Mouse (Mus musculus) layer of hippocampus, postnatal 36 days (tissue): ENCODE measurements around the gene Cand2. TPM values are rescaled to one million over a fixed set of nuclear protein-coding genes. Genes with fewer than 3 reads are reported as not detected.

Experiments used
- DNase-seq, 2 experiments: peaks; one replicate each; pipeline ENCODE4 v3.0.0; 2022
- microRNA-seq, 2 experiments: library from miRNA; unstranded; fragments of <30 nt; microRNA quantifications; one replicate each; pipeline ENCODE4 v1.2.0; 2021
- total RNA-seq, 2 experiments: library from RNA; stranded (reverse); gene quantifications; 2 replicates each; pipeline ENCODE4 v1.2.3; 2021

Gene Cand2
- total RNA-seq, 2 experiments from 2014 or later, result 3.1 to 3.2 TPM

DNA sequence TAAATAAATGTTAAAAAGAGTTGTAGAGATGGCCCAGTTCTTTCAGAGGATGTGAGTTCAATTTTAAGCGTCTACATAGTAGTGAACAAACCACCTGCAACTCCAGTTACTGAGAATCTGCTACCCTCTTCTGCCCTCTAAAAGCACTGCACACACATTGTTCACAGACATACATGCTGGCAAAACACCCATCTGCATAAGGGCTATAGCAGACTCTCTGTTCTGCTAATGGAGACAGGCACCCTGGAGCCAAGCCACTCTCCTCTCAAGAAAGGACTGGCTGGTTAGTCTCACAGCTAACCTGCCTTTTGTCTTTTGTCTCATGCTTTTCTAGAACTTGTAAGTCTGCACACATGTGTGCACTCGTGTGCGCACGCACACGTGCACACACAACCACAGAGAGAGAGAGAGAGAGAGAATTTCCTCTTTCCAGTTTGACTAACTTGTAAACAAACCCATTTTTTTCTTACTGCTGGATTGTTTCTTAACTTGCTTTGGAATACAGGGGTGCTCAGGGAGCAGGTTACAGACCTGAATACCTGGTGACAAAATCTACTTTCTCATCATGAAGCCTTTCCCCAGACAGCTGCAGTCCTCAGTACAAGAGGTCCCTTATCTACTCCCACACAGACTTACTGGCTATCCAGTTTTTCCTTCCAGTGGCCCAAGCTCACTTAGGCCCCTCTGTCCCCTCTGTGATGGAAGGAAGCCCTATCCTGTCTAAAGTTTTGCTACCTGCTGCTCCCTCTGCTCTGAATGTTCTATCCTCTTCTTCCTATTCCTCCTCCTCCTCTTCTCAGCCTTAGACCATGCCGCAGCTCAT, 56.7 kb downstream of the Cand2 start:
- no peak for DNase-seq

DNA sequence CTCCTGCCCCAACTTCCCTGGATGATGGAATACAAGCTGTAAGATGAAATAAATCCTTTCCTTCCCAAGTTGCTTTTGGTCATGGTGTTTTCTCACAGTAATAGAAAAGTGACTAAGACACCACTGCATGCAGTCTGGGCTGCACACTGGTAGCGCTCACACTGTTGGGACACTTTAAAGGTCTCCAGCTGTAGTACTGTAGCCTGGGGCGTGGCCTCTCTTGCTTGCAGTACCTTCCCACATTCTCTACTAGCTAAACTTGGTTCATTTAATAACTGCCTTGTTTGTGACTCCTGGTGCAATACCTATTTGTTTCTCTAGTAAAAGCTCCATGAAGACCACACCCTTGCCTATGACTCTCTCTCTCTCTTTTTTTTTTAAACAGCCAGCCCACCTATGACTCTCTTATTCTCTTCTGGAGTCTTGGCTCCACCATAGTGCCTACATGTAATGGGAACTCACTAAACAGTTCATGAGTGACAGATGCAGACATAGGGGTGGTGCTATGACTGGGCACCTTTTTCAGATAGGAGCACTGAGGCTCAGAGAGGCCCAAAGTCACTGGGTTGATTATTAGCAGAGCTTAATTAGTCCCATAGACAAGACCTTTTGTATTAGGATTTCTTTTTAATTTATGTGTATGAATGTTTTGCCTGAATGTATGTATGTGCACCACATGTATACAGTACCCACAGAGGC, 58.0 kb downstream of the Cand2 start:
- no peak for DNase-seq

DNA sequence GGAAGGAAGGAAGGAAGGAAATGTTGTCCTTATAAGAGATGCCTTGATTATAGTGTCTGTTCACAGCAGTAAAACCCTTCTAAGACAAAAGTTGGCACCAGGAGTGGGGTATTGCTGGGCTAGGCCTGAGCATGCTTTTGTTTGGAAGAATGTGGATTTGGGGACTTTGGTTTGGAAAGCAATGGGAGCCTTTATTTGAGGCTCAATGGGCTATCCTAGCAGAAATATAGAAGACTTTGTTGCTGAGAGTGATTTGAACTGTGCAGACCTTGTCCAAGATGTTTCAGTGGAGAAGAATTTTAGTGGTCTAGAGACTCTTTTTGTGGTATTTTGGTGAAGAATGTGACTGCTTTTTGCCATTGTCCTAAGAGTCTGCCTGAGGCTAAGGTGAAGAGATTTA, 59.5 kb downstream of the Cand2 start:
- no peak for DNase-seq

DNA sequence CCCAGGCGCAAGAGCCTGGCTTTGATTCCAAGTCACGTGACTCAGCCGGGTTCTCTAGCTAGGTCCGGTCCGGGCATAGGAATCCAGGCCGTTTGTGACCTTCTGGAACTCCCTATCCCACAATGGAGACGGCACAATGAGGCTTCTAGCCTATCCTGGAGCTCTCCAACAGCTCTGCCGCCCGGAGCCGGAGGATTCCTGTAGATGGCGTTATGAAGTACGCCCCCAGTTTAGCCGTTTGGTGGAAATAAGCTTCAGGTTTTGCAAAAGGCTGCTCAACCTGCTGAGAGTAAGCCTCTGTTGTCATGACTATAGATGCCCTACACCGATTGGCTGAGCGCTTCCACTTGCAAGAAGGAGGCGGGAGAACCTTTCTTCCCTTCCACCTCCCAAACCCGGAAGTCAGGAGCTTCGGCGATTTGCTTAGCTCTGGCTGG, 63.8 kb downstream of the Cand2 start, which contains the start of gene Efcab12:
Gene Efcab12 (minus strand): TSS at position 252 of the 437 bp plus-strand sequence.
- DNase-seq, result peak; percentile 55 to 56

DNA sequence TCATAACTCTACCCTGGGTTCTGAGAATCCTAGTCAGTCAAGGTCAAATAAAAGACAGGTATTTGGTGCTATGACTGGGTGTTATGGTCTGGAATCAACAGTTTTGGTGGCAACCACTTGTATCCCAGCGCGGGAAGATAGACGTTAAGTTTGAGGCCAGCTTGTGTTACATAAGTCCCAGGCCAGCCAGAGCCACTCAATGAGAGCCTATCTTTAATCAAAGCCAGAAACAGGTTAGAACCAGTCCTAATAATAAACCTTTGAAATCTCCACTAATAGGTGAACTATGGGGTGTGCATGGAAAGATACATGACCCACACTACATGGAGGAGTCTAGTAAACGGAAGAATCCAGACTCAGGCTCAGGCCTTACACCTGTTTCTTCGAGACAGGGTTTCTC, 64.4 kb downstream of the Cand2 start:
- no peak for DNase-seq

DNA sequence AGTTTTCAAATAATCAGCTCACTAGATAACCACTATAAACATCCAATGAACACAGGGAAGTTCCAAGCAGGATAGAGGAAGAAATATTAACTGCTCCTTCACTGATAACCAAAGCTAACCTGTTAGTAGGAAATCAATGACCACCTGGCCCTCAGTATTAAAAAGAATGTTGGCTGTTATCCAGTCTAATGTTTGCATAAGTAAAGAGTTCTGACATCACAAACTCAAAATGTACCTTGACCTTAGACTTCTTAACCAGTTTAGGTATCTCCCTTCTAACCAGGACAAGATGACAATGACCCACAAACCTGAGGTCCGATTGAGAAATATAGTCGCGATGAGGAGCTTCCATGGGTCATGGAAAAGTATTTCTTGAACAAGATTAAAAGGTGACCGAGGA, 70.7 kb downstream of the Cand2 start:
- no peak for DNase-seq

DNA sequence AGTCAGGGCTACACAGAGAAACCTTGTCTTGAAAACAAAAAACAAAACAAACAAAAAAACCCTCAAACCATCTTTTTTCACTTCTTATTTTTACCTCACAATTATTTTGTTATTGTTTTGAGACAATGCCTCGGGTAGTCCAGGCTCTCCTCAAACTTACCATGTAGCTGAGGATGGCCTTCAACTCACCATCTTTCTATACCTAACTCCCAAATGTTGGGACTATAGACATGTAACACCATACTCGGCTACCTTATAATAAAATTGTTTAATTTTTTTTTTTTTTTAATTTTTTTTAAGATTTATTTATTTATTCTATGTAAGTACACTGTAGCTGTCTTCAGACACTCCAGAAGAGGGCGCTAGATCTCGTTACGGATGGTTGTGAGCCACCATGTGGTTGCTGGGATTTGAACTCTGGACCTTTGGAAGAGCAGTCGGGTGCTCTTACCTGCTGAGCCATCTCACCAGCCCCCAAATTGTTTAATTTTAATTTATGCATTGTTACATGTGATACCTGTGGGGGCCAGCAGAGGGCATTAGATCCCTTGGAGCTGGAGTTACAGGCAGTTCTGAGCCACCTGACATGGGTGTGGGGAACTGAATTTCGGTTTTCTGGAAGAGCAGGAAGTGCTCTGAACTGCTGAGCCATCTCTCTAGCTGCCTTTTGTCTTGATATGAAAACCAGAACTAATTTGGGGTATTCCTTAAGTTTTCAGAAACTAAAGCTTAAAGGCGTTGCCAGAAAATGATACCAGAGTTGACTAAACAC, 72.5 kb downstream of the Cand2 start:
- DNase-seq, result peak in 1 of 2 experiments; percentile 39

DNA sequence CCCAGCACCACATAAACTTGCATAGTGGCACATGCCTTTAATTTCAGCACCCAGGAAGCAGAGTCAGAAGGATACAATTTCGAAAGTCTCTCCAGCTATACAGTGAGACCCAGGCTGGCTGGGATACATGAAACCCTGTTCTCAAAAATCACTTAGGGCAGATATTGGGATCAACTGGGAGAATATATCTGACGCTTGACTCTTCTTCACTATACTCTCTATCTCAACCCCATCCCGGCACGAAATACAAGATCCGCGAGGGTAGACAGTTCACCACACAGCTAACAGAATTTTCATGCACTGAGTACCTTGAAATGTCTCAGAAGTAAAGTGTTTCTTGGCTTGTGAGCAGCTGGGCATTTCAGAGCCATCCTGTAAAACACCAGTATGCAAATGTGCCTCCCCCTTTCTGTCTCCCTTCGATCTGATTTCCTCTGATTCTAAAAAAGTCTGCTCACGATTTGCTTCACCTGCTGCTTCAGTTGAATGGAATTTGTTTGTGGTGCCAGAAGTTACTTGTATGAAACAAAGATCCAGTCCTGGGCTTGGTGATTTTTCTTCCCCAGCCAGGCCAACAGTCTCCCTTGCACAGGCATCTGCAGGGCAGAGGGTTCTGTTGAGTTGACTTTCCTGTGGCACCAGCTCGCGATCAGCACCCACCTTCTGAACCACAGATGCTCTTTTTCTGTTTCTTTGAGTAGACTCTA, 74.4 kb downstream of the Cand2 start:
- DNase-seq, result no peak

DNA sequence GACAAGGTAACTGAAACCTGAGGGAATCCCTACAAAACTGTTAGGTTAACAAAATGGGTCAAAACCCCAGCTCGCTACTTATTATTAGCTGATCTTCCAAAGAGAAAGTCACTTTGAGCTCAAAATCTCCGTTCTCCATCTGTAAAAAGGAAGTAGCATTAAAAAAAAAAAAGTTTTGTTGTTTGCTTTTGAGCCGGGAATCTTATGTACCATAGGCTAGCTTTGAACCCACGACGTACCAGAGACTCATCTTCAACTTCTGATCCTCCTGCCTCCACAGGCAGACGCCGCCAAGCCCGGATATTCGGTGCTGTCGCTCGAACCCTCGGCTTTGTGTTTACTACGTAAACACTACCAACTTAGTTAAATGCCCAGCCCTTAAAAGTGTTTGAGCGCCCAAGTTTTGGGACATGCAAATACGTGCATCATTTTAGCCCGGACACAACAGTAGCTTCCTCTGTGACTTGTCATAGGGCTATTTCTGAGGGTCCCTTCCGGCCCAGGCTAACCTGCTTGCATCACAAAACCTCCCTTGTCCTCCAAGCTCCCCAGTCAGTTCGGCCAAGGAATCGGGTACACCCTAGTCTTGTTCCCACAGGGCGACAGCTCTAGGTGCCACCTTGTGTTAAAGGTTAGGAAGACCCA, 78.2 kb downstream of the Cand2 start:
- no peak for DNase-seq

DNA sequence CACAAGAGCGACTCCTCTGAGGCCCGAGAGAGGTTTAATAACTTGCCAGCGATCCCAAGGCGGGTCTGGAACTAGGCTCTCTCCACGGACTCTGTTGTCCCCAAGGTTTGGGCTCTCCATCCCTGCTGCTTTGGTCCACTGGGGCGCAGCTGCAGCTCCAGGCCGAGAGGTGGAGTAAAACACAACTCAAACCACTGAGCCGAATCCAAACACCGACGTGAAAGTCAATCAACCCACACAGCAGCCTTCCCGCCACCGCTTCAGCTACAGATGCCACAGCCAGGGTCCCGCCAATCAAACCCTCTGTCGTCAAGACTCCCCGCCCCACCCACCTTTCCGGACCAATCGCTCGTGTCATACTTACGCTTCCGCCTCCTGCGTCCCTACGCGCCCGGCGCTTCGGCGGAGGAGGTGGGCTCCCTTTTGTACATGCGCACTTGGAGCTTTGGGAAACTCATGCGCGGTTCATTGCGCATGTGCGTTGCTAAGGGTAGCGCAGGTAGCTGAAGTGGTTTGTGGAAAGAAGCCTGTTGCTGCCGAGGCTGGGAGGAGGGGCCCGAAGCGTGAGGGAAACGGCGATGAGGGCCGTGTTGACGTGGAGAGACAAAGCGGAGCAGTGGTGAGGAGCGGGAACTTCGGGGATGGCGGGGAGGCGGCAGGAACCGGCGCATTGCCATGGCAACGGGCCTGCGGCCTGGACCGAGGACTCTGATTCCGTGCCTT, 78.9 kb downstream of the Cand2 start, which contains the start of the genes Mbd4 and Ift122:
Gene Mbd4 (minus strand): TSS at position 281 of the 723 bp plus-strand sequence.
Gene Ift122 (plus strand): TSS at position 380 of the 723 bp plus-strand sequence.
- DNase-seq, result peak; percentile 98 to 99

DNA sequence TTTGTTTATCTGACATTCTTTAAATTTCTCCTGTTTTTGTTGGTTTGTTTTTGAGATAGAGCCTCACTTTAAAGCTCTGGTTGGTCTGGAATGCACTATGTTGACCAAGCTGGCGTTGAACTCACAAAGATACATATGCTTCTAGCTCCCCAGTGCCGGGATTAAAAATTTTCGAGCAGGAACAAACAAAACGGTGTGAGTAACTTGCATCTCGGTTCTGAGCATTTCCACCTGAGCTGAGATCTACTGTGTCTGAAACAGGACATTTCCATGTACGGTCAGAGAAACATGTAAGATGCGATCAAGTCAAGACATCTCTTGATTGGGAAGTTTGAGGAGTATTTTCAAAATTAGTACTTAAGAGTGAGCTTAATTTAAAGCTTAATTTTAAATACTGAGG, 79.6 kb downstream of the Cand2 start:
- DNase-seq, result no peak

DNA sequence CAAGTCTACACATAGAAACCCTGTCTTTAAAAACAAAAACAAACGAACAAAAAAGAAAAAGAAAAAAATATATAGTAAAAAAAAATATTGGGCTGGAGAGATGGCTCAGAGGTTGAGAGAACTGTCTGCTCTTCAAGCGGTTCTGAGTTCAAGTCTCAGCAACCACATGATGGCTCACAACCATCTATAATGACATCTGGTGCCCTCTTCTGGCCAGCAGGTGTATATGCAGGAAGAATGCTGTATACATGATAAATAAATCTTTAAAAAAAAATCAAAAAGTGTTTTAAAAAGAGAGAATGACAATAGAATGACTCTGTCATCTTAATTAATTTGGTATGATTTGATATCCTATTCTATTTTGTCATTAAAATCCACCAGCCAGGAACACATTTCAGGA, 80.1 kb downstream of the Cand2 start:
- no peak for DNase-seq

Small RNA genes lying within 50 kb of the gene (microRNA-seq; reads per million reads assigned to microRNA genes)
- 0 reads per million in 2 experiments for gene Mir7660

Other genes starting within 250 kb of the Cand2 start
- 10 to 100 TPM; 20.6 to 26.8 TPM for gene Tsen2, start 229.9 kb upstream of the Cand2 start, total RNA-seq
- gene Mkrn2os, start 182.0 kb upstream of the Cand2 start, total RNA-seq, result not detected
- 10 to 100 TPM; 32.8 to 34.0 TPM for gene Mkrn2, start 172.6 kb upstream of the Cand2 start, total RNA-seq
- 10 to 100 TPM; 85.9 to 99.4 TPM for gene Raf1, start 97.9 kb upstream of the Cand2 start, total RNA-seq
- under 1 TPM; 0.40 to 0.71 TPM for gene Tmem40, start 12.1 kb upstream of the Cand2 start, total RNA-seq
- 100 to 1,000 TPM; 464 to 470 TPM for gene Rpl32, start 34.2 kb downstream of the Cand2 start, total RNA-seq
- 1 to 10 TPM; 4.0 to 4.7 TPM for gene Efcab12, start 63.9 kb downstream of the Cand2 start, total RNA-seq
- 1 to 10 TPM; 5.0 to 6.8 TPM for gene Mbd4, start 78.8 kb downstream of the Cand2 start, total RNA-seq
- 10 to 100 TPM; 31.6 to 35.3 TPM for gene Ift122, start 78.9 kb downstream of the Cand2 start, total RNA-seq
- gene Rho, start 157.2 kb downstream of the Cand2 start, total RNA-seq, result under 1 TPM; 0.52 to 0.83 TPM
- gene H1foo, start 170.4 kb downstream of the Cand2 start, total RNA-seq, result not detected
- 10 to 100 TPM; 19.6 to 22.9 TPM for gene Plxnd1, start 220.5 kb downstream of the Cand2 start, total RNA-seq